Mouse (Mus musculus): ENCODE data around the gene Olfr845. TPM values are rescaled to one million over a fixed set of nuclear protein-coding genes. Genes with fewer than 3 reads are reported as not detected.

Olfr845 gene
- total RNA-seq (2023), result not detected

GRCm38 (mm10) chr9:19336157-19336556, at the start of gene Olfr845:
Gene Olfr845, plus strand, starts transcription at chr9:19336457.

DNA sequence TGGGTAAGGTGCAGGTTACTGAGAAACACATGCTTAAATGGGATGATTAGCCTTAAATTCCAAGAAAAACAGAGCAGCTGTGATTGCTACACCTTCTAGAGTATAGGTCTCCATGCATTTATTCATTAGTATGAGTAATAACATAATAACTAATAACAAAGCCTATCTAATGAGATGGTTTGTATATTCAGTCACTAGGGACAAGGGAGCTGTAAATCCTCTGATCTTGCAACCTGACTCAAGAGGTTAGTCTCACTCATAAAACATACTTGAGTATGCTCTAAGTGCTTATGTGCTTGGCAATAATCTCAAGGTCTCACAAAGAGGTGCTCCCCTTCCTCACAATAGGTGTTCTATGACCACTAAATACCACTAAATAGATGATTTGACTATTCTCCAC, 20.2 kb upstream of the Olfr845 start, which contains the start of gene Olfr844:
Gene Olfr844, plus strand, starts transcription at position 301 of the 400 bp plus-strand sequence.

GRCm38 (mm10) chr9:19363905-19364304, 27.6 kb downstream of the Olfr845 start, which contains the start of gene Olfr846:
Gene Olfr846, minus strand, starts transcription at chr9:19364005.

GRCm38 (mm10) chr9:19378569-19378968, 42.3 kb downstream of the Olfr845 start, which contains the start of gene Olfr847:
Gene Olfr847, minus strand, starts transcription at chr9:19378669.

Other genes starting within 250 kb of the Olfr845 start
- gene Olfr836, start 216.1 kb upstream of the Olfr845 start, total RNA-seq (2023), result not detected
- not detected for gene Olfr837, start 200.1 kb upstream of the Olfr845 start, total RNA-seq (2023)
- gene Olfr839-ps1, start 159.1 kb upstream of the Olfr845 start, total RNA-seq (2023), result not detected
- gene Olfr843, start 84.5 kb upstream of the Olfr845 start, total RNA-seq (2023), result not detected
- not detected for gene Olfr844, start 20.1 kb upstream of the Olfr845 start, total RNA-seq (2023)
- not detected for gene Olfr846, start 27.5 kb downstream of the Olfr845 start, total RNA-seq (2023)
- gene Olfr847, start 42.2 kb downstream of the Olfr845 start, total RNA-seq (2023), result not detected
- gene Olfr849, start 103.8 kb downstream of the Olfr845 start, total RNA-seq (2023), result not detected
- not detected for gene Olfr850, start 141.8 kb downstream of the Olfr845 start, total RNA-seq (2023)
- not detected for gene Olfr851, start 156.8 kb downstream of the Olfr845 start, total RNA-seq (2023)
- not detected for gene Olfr853, start 204.6 kb downstream of the Olfr845 start, total RNA-seq (2023)
- gene Olfr854, start 230.9 kb downstream of the Olfr845 start, total RNA-seq (2023), result not detected
- gene Olfr855, start 246.2 kb downstream of the Olfr845 start, total RNA-seq (2023), result not detected

All from neutrophil, adult 59 days (primary cell).